Mouse (Mus musculus): ENCODE data around the gene Cd5l.

DNA sequence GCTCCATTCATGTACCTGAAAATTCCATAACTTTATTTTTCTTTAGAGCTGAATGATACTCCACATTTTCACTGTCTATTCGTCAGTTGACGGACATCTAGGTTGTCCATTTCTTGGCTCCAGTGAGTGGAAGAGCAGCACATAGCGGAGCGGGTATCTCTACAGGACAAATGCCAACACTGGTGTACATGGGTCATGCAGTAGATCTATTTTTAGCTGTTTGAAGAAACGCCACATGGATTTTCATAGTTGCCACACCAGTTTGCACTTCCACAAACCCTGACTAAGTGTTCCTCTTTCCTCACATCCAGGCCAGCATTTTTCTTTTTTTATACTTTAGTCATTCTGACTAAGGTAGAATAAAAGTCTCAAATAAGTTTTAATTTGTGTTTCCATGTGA, 19.8 kb upstream of the Cd5l start:
- TF ChIP-seq EP300 (IDR thresholded peaks at IDR 0.05; ENCODE audit: insufficient read depth, low read depth, low read length) (no peak), POLR2A (IDR thresholded peaks at IDR 0.05; ENCODE audit: insufficient read depth, low read length) (no peak), CTCF (IDR thresholded peaks at IDR 0.05; ENCODE audit: low read depth, low read length) (no peak)
